Comparison of ENCODE assay signal across 20 mouse cellular contexts in genomic region chr1:70351371-70351770, GRCm38 (mm10).
"Had no signal": no experiment of that assay in that cellular context is flagged by ENCODE, and none has a peak within 500 bp of the region (broad histone marks: within the 10 kb centered on the region; RNA-seq: fewer than 3 reads in every experiment).

No protein-coding gene starts in this region.

- H3K4me1 ChIP-seq: limb, embryonic 10.5 days; limb, embryonic 13.5 days; liver, embryonic 12.5 days; liver, embryonic 15.5 days; lung, embryonic 15.5 days; megakaryocyte, embryonic 14.5 days; midbrain, embryonic 10.5 days; midbrain, embryonic 13.5 days had no signal

- H3K9me3 ChIP-seq: limb, embryonic 10.5 days; limb, embryonic 13.5 days; liver, embryonic 12.5 days; liver, embryonic 15.5 days; lung, embryonic 15.5 days; midbrain, embryonic 10.5 days; midbrain, embryonic 13.5 days had no signal

- H3K4me3 ChIP-seq: layer of hippocampus, adult 2 months; limb, embryonic 10.5 days; limb, embryonic 13.5 days; liver, embryonic 12.5 days; liver, embryonic 15.5 days; lung, embryonic 15.5 days; megakaryocyte, embryonic 14.5 days; midbrain, embryonic 10.5 days; midbrain, embryonic 13.5 days had no signal

- ATAC-seq: liver, embryonic 12.5 days; midbrain, embryonic 13.5 days had no signal

- H3K27me3 ChIP-seq: limb, embryonic 13.5 days; liver, embryonic 12.5 days; liver, embryonic 15.5 days; lung, embryonic 15.5 days; megakaryocyte, embryonic 14.5 days; midbrain, embryonic 13.5 days had no signal

- H3K36me3 ChIP-seq: limb, embryonic 10.5 days; limb, embryonic 13.5 days; liver, embryonic 12.5 days; liver, embryonic 15.5 days; lung, embryonic 15.5 days; midbrain, embryonic 10.5 days; midbrain, embryonic 13.5 days had no signal

- H3K27ac ChIP-seq: kidney, postnatal 0 days; layer of hippocampus, adult 2 months; limb, embryonic 10.5 days; limb, embryonic 13.5 days; liver, embryonic 12.5 days; liver, embryonic 15.5 days; lung, embryonic 15.5 days; midbrain, embryonic 10.5 days; midbrain, embryonic 13.5 days; stomach, postnatal 0 days had no signal

- DNase-seq: kidney, postnatal 25 days; layer of hippocampus, adult 9-11 months; liver; lung, adult 18-20 months; lung, postnatal 10 days; lung, postnatal 36 days; right cerebral cortex, postnatal 14 days; right cerebral cortex, postnatal 4 days; thymus, postnatal 25 days had no signal

- H3K4me2 ChIP-seq: limb, embryonic 13.5 days; liver, embryonic 12.5 days; liver, embryonic 15.5 days; lung, embryonic 15.5 days; midbrain, embryonic 13.5 days had no signal

- H3K9ac ChIP-seq: limb, embryonic 13.5 days; liver, embryonic 12.5 days; liver, embryonic 15.5 days; lung, embryonic 15.5 days; midbrain, embryonic 13.5 days had no signal
